Mouse (Mus musculus) kidney, postnatal 14 days (tissue): ENCODE results near the gene Fam171a2.
A peak's percentile ranks its signal among the peaks of the same experiment; 100 is the strongest.

Source experiments
- DNase-seq: peaks from one replicate; pipeline ENCODE4 v3.0.0; 2022; ENCODE audit warnings: mixed read lengths

Fam171a2 gene

GRCm38 (mm10) chr11:102453131-102453530 is 5.6 kb upstream of the Fam171a2 start:
- no peak for DNase-seq

GRCm38 (mm10) chr11:102449043-102450008 is 1.8 kb upstream of the Fam171a2 start:
- peak; percentile 64 for DNase-seq

GRCm38 (mm10) chr11:102448327-102448726 is 845 bp upstream of the Fam171a2 start:
- DNase-seq, result no peak

GRCm38 (mm10) chr11:102446581-102447461 is 661 bp downstream of the Fam171a2 start:
- DNase-seq, result peak; percentile 50

GRCm38 (mm10) chr11:102445891-102446361 is 1.6 kb downstream of the Fam171a2 start:
- peak; percentile 77 for DNase-seq

GRCm38 (mm10) chr11:102445264-102445890 is 2.1 kb downstream of the Fam171a2 start:
- DNase-seq, result peak; percentile 44

- no peak for DNase-seq
Measured at GRCm38 (mm10) chr11:102444781-102445180, 2.7 kb downstream of the Fam171a2 start.

- no peak for DNase-seq
Measured at GRCm38 (mm10) chr11:102444321-102444720, 3.2 kb downstream of the Fam171a2 start.

- no peak for DNase-seq
Measured at GRCm38 (mm10) chr11:102443740-102444139, 3.7 kb downstream of the Fam171a2 start.

- DNase-seq, result no peak
Measured at GRCm38 (mm10) chr11:102442089-102442488, 5.4 kb downstream of the Fam171a2 start.

GRCm38 (mm10) chr11:102441434-102441833 is 6.0 kb downstream of the Fam171a2 start:
- DNase-seq, result no peak

- no peak for DNase-seq
Measured at GRCm38 (mm10) chr11:102440255-102440654, 7.2 kb downstream of the Fam171a2 start.

- DNase-seq, result no peak
Measured at GRCm38 (mm10) chr11:102439093-102440082, 8.1 kb downstream of the Fam171a2 start.

- peak; percentile 87 for DNase-seq
Measured at GRCm38 (mm10) chr11:102438212-102439092, 9.0 kb downstream of the Fam171a2 start.

GRCm38 (mm10) chr11:102437120-102438061 is 10.1 kb downstream of the Fam171a2 start:
- DNase-seq, result peak; percentile 80

GRCm38 (mm10) chr11:102436471-102436790 is 11.1 kb downstream of the Fam171a2 start:
- DNase-seq, result no peak

- DNase-seq, result peak; percentile 69
Measured at GRCm38 (mm10) chr11:102435754-102436470, 11.6 kb downstream of the Fam171a2 start.
